Mouse (Mus musculus): ENCODE measurements around the gene Tbc1d30.

DNA sequence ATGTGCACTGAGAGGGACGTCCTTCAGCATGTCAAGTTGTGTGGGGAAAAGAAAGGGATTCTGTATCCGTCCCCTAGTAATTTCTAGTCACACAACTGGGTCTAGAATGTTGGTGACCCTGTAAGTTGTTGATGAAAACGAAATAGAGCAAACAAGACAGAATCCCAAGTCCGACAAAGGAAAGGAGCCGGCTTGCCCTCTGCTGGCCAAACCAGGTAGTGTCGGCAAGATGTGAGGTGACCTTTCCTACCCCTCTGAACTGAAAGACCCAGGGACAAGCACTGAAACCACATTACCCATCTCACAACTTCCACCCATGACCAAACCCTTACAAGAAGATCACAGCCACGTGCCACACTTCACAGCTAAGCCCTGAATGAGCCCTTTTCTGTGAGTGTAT lies 20.1 kb downstream of the Tbc1d30 start:
- no peak for TF ChIP-seq GATA1 (IDR thresholded peaks at IDR 0.05; ENCODE audit: low read length)
- TF ChIP-seq TAL1 (IDR thresholded peaks at IDR 0.05; ENCODE audit: low read length): no peak
